Mouse (Mus musculus): Measurements from ENCODE around the gene Dst. TPM values are rescaled to one million over a fixed set of nuclear protein-coding genes. Genes with fewer than 3 reads are reported as not detected.

Dst gene
- total and polyA plus RNA-seq, 3 experiments: 0.83 to 1.1 TPM; not detected in 1

DNA sequence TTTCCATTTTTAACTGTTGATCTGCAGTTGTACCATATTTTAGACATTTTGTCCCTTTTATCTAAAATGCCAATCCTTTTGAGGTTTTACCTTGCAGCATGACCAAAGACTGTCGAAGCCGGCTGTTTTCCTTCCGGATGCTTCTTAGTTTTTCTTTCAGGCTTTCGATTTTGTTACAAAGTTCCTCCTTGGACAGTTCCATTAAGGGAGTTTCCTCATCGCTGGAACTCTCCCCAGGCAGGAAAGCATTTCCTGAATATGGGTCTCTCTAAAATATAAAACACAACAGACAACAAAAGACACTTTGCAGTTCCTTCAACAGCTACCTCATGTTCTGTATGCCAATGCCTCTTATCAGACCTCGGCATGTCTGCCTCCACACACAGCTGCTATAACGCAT lies 29.9 kb upstream of the Dst start:
- Histone ChIP-seq H3K9me3 (replicated peaks) (no peaks in the 10 kb centered on the region), H3K36me3 (replicated peaks) (no peaks in the 10 kb centered on the region), H3K4me3 (ENCODE audit: low read depth, low read length) (no peak overlapping the region), H3K27me3 (ENCODE audit: insufficient read depth, low read length) (no peaks in the 10 kb centered on the region), H3K4me1 (ENCODE audit: insufficient read depth, low read depth, low read length) (no peaks in the 10 kb centered on the region)
- DNase-seq (ENCODE audit: low spot score) (no peak), ATAC-seq (ENCODE audit: extremely low read depth, insufficient number of reproducible peaks, low FRiP score, poor library complexity, severe bottlenecking) (no peak)
- no peak for TF ChIP-seq CTCF (IDR thresholded peaks at IDR 0.05; ENCODE audit: low read depth, low read length)
- no peak for TF ChIP-seq TAL1 (conservative IDR thresholded peaks at IDR 0.05; ENCODE audit: low read depth, low read length)
- no peak for TF ChIP-seq GATA1 (IDR thresholded peaks at IDR 0.05; ENCODE audit: borderline replicate concordance, low read length)
- no peak for TF ChIP-seq POLR2AphosphoS5 (IDR thresholded peaks at IDR 0.05; ENCODE audit: insufficient replicate concordance, low read depth, low read length)

DNA sequence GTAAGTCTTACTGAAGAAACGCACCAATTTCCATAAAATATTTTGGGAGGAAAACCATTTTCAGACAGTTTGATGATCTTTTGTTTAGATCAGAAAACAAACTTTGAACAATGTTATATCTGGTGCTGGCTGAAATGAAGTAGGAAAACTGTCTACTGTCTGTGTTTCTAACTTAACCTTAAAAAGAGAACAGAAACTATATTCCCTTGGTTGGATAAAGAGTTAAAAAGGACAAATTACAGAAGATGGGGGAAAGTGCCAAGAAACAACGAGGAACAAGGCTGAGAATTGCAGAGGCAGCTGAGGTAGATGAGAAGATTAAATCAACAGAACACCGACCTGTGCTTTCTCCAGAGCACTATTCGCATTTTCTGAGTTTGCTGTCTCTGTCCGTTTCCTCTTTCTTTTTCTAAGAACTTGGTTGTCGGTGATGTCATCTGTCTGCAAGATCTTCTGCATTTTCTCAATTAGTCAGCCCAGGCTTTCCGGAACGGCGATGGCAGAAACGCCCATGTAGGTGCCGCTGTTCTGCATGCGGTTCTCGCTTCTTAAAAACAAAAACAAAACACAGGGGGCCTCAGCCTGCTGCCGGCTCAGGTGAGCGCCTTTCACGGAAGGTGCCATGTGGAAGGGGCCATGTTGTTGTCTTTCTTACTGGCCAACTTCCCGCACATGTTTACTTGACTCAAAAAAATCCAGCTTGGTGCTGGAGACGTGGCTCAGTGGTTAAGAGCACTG lies 24.8 kb upstream of the Dst start:
- TF ChIP-seq CTCF (IDR thresholded peaks at IDR 0.05; ENCODE audit: low read depth, low read length): no peak
- no peak for TF ChIP-seq POLR2AphosphoS5 (IDR thresholded peaks at IDR 0.05; ENCODE audit: insufficient replicate concordance, low read depth, low read length)
- Histone ChIP-seq H3K27me3 (ENCODE audit: insufficient read depth, low read length) (no peaks in the 10 kb centered on the region), H3K9me3 (replicated peaks) (no peaks in the 10 kb centered on the region), H3K4me1 (ENCODE audit: insufficient read depth, low read depth, low read length) (no peaks in the 10 kb centered on the region), H3K36me3 (replicated peaks) (no peaks in the 10 kb centered on the region), H3K4me3 (ENCODE audit: low read depth, low read length) (no peak overlapping the region)
- ATAC-seq (ENCODE audit: extremely low read depth, insufficient number of reproducible peaks, low FRiP score, poor library complexity, severe bottlenecking) (no peak), DNase-seq (ENCODE audit: low spot score) (no peak)

DNA sequence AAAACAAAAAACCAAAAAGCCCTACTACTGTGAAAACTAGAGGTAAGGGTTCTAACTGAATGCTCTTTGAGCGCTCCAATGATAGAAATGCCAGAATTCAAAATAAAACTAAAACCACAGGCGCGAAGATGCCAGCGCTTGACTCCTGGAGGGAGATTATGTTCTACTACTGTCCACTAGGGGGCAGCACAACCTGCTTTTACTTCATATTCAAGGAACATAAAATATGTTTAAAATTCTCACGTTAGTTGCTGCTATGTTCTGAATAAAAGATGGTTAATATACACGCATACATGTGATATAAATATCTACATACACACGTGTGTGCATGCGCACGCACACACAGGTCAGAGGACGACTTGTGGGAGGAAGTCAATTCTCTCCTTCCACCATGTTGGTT lies 15.2 kb upstream of the Dst start:
- ATAC-seq (ENCODE audit: extremely low read depth, insufficient number of reproducible peaks, low FRiP score, poor library complexity, severe bottlenecking): no peak
- H3K4me1 ChIP-seq (ENCODE audit: insufficient read depth, low read depth, low read length): no peaks in the 10 kb centered on the region
- peak; percentile 27; the same call in 1 of the 2 replicates for TF ChIP-seq CTCF (IDR thresholded peaks at IDR 0.05; ENCODE audit: low read depth, low read length)
- no peak for TF ChIP-seq TAL1 (conservative IDR thresholded peaks at IDR 0.05; ENCODE audit: low read depth, low read length)
- H3K9me3 ChIP-seq (replicated peaks): no peaks in the 10 kb centered on the region
- H3K4me3 ChIP-seq (ENCODE audit: low read depth, low read length): no peak overlapping the region
- no peaks in the 10 kb centered on the region for H3K27me3 ChIP-seq (ENCODE audit: insufficient read depth, low read length)
- DNase-seq (ENCODE audit: low spot score): no peak
- no peaks in the 10 kb centered on the region for H3K36me3 ChIP-seq (replicated peaks)

DNA sequence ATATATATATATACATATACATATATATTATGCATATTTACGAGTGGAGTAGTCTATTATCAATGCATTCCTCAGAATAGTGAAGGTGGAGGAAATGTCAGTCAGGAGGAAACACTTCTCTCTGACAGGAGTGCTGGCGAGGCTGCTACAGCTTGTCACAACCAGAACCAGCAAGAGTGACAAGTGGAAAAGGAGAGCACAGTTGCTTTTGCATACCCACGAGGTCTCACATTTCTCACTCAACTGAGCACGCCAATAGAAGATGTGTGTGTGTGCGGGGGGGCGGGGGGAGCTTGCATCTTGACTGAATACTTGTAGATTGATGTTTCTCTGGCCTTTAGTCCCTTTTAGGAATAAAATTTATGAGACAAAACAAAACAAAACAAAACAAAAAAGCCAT lies 11.9 kb upstream of the Dst start:
- no peak overlapping the region for H3K4me3 ChIP-seq (ENCODE audit: low read depth, low read length)
- no peaks in the 10 kb centered on the region for H3K36me3 ChIP-seq (replicated peaks)
- TF ChIP-seq CTCF (IDR thresholded peaks at IDR 0.05; ENCODE audit: low read depth, low read length) (no peak), GATA1 (IDR thresholded peaks at IDR 0.05; ENCODE audit: borderline replicate concordance, low read length) (no peak), POLR2AphosphoS5 (IDR thresholded peaks at IDR 0.05; ENCODE audit: insufficient replicate concordance, low read depth, low read length) (no peak), TAL1 (conservative IDR thresholded peaks at IDR 0.05; ENCODE audit: low read depth, low read length) (no peak), GATA2 (IDR thresholded peaks at IDR 0.05; ENCODE audit: borderline replicate concordance, low read depth, low read length) (no peak)
- H3K4me1 ChIP-seq (ENCODE audit: insufficient read depth, low read depth, low read length): no peaks in the 10 kb centered on the region
- H3K9me3 ChIP-seq (replicated peaks): no peaks in the 10 kb centered on the region
- DNase-seq (ENCODE audit: low spot score): no peak
- no peak for ATAC-seq (ENCODE audit: extremely low read depth, insufficient number of reproducible peaks, low FRiP score, poor library complexity, severe bottlenecking)
- H3K27me3 ChIP-seq (ENCODE audit: insufficient read depth, low read length): no peaks in the 10 kb centered on the region

DNA sequence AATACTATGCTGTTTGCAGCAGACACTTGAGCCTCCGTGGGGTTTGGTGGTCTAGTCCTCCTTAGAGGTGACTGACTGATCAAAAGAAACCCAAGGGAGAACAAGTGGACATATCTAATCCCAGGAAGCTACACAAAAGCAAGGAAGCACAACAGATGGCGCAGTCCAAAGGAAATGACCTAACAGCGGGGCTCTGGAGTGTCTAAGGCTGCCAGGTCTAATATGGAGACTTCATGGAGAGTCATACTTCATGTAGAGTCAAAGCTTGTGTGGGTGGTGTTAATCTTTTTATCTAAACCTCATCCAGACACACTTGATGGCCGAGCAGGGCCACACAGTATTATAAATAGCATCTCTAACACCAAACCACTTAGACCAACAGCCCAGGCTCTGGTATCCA lies 11.4 kb upstream of the Dst start:
- no peaks in the 10 kb centered on the region for H3K27me3 ChIP-seq (ENCODE audit: insufficient read depth, low read length)
- H3K36me3 ChIP-seq (replicated peaks): no peaks in the 10 kb centered on the region
- no peaks in the 10 kb centered on the region for H3K4me1 ChIP-seq (ENCODE audit: insufficient read depth, low read depth, low read length)
- H3K9me3 ChIP-seq (replicated peaks): no peaks in the 10 kb centered on the region
- H3K4me3 ChIP-seq (ENCODE audit: low read depth, low read length): no peak overlapping the region
- no peak for TF ChIP-seq CTCF (IDR thresholded peaks at IDR 0.05; ENCODE audit: low read depth, low read length)
- ATAC-seq (ENCODE audit: extremely low read depth, insufficient number of reproducible peaks, low FRiP score, poor library complexity, severe bottlenecking): no peak
- no peak for DNase-seq (ENCODE audit: low spot score)

DNA sequence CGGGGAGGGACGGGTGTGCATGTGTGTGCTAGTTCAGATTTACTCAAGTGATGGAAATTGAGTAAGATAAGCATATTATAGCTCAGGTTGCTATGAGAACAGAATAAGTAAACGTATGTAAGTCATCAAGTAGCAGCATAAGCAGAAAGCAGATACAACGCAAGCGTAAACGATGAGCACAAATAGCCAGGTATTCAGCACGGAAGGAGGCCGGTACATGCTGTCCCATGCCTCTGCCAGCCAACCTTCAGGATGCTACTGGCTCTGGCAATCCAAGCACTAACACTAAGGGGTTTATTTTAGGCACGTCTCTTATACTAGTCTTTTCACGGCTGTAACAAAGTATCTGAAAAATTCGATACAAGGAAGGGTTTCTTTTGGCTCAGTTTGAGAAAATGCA lies 10.6 kb upstream of the Dst start:
- no peak for TF ChIP-seq TAL1 (conservative IDR thresholded peaks at IDR 0.05; ENCODE audit: low read depth, low read length)
- no peak for TF ChIP-seq POLR2AphosphoS5 (IDR thresholded peaks at IDR 0.05; ENCODE audit: insufficient replicate concordance, low read depth, low read length)
- no peak for TF ChIP-seq GATA1 (IDR thresholded peaks at IDR 0.05; ENCODE audit: borderline replicate concordance, low read length)
- TF ChIP-seq CTCF (IDR thresholded peaks at IDR 0.05; ENCODE audit: low read depth, low read length): no peak
- no peak for TF ChIP-seq GATA2 (IDR thresholded peaks at IDR 0.05; ENCODE audit: borderline replicate concordance, low read depth, low read length)
- no peaks in the 10 kb centered on the region for H3K9me3 ChIP-seq (replicated peaks)
- no peaks in the 10 kb centered on the region for H3K4me1 ChIP-seq (ENCODE audit: insufficient read depth, low read depth, low read length)
- no peaks in the 10 kb centered on the region for H3K36me3 ChIP-seq (replicated peaks)
- no peak for DNase-seq (ENCODE audit: low spot score)
- ATAC-seq (ENCODE audit: extremely low read depth, insufficient number of reproducible peaks, low FRiP score, poor library complexity, severe bottlenecking): no peak
- no peak overlapping the region for H3K4me3 ChIP-seq (ENCODE audit: low read depth, low read length)
- no peaks in the 10 kb centered on the region for H3K27me3 ChIP-seq (ENCODE audit: insufficient read depth, low read length)

DNA sequence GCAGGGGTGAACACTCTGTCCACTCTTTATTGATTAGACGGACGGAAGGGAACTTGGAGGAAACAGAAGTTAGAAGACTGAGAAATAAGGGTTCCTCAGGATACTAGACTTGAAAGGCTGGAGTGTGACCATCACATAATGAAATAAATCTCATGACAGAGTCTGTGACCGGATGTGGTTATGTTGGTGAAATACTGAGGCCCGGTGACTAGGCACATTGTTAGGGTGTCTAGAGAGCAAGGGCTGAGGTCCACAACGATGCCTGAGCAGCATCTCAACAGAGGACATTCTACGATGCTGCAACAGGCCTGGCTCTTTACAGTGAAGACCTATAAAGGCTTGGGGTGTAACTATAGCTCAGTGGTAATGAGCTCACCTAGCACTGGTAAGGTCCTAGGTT lies 9.7 kb upstream of the Dst start:
- ATAC-seq (ENCODE audit: extremely low read depth, insufficient number of reproducible peaks, low FRiP score, poor library complexity, severe bottlenecking) (no peak), DNase-seq (ENCODE audit: low spot score) (no peak)
- no peak overlapping the region for H3K4me3 ChIP-seq (ENCODE audit: low read depth, low read length)
- no peaks in the 10 kb centered on the region for H3K36me3 ChIP-seq (replicated peaks)
- TF ChIP-seq CTCF (IDR thresholded peaks at IDR 0.05; ENCODE audit: low read depth, low read length) (no peak), GATA2 (IDR thresholded peaks at IDR 0.05; ENCODE audit: borderline replicate concordance, low read depth, low read length) (no peak), POLR2AphosphoS5 (IDR thresholded peaks at IDR 0.05; ENCODE audit: insufficient replicate concordance, low read depth, low read length) (no peak), TAL1 (conservative IDR thresholded peaks at IDR 0.05; ENCODE audit: low read depth, low read length) (no peak)
- no peaks in the 10 kb centered on the region for H3K27me3 ChIP-seq (ENCODE audit: insufficient read depth, low read length)
- no peaks in the 10 kb centered on the region for H3K4me1 ChIP-seq (ENCODE audit: insufficient read depth, low read depth, low read length)
- H3K9me3 ChIP-seq (replicated peaks): no peaks in the 10 kb centered on the region
